Mouse (Mus musculus): ENCODE results near the gene Adgrd1. TPM values are rescaled to one million over a fixed set of nuclear protein-coding genes. Genes with fewer than 3 reads are reported as not detected.

Adgrd1 gene
- polyA plus RNA-seq, 1 experiment from 2014 or later: 0.03 TPM

GRCm38 (mm10) chr5:129216001-129216400 lies 119.5 kb downstream of the Adgrd1 start:
- H3K27me3 ChIP-seq: no peaks in the 10 kb centered on the region
- 87% methylated on average over 2 of the region's 2 CpGs for WGBS
- H3K36me3 ChIP-seq: no peaks in the 10 kb centered on the region
- no peak for ATAC-seq (ENCODE audit: insufficient number of reproducible peaks, insufficient read depth, low FRiP score, low TSS enrichment)
- H3K4me3 ChIP-seq: no peak overlapping the region
- no peak overlapping the region for H3K9ac ChIP-seq
- peaks cover 19% of the 10 kb centered on the region for H3K4me1 ChIP-seq
- no peak overlapping the region for H3K27ac ChIP-seq
- no peak overlapping the region for H3K4me2 ChIP-seq (replicated peaks)
- H3K9me3 ChIP-seq: 0 out of 2 replicates have a peak, but pooled peaks cover 5% of the 10 kb centered on the region

GRCm38 (mm10) chr5:129217481-129218221 lies 121.1 kb downstream of the Adgrd1 start:
- Histone ChIP-seq H3K4me1 (peaks cover 13% of the 10 kb centered on the region), H3K27me3 (no peaks in the 10 kb centered on the region), H3K9ac (no peak overlapping the region), H3K4me2 (replicated peaks) (peak overlapping the region; percentile 40), H3K4me3 (no peak overlapping the region), H3K27ac (no peak overlapping the region), H3K36me3 (no peaks in the 10 kb centered on the region), H3K9me3 (0 out of 2 replicates have a peak, but pooled peaks cover 5% of the 10 kb centered on the region)
- ATAC-seq (ENCODE audit: insufficient number of reproducible peaks, insufficient read depth, low FRiP score, low TSS enrichment): no peak
- 9% methylated on average over 22 of the region's 22 CpGs for WGBS

GRCm38 (mm10) chr5:129218222-129218505 lies 121.6 kb downstream of the Adgrd1 start:
- Histone ChIP-seq H3K4me1 (peaks cover 13% of the 10 kb centered on the region), H3K9me3 (0 out of 2 replicates have a peak, but pooled peaks cover 5% of the 10 kb centered on the region), H3K9ac (no peak overlapping the region), H3K27me3 (no peaks in the 10 kb centered on the region), H3K4me2 (replicated peaks) (peak overlapping the region; percentile 40), H3K4me3 (no peak overlapping the region), H3K36me3 (no peaks in the 10 kb centered on the region), H3K27ac (no peak overlapping the region)
- ATAC-seq (ENCODE audit: insufficient number of reproducible peaks, insufficient read depth, low FRiP score, low TSS enrichment): no peak
- 31% methylated on average over 1 of the region's 3 CpGs for WGBS

- no peak for ATAC-seq (ENCODE audit: insufficient number of reproducible peaks, insufficient read depth, low FRiP score, low TSS enrichment)
- Histone ChIP-seq H3K4me1 (peaks cover 13% of the 10 kb centered on the region), H3K27me3 (no peaks in the 10 kb centered on the region), H3K27ac (no peak overlapping the region), H3K36me3 (no peaks in the 10 kb centered on the region), H3K9me3 (0 out of 2 replicates have a peak, but pooled peaks cover 5% of the 10 kb centered on the region), H3K4me3 (no peak overlapping the region), H3K4me2 (replicated peaks) (no peak overlapping the region), H3K9ac (no peak overlapping the region)
- WGBS: 19% methylated on average over 8 of the region's 8 CpGs
Measured at GRCm38 (mm10) chr5:129218537-129218981, 122.0 kb downstream of the Adgrd1 start.

GRCm38 (mm10) chr5:129219178-129219760 lies 122.7 kb downstream of the Adgrd1 start:
- WGBS: 92% methylated on average over 5 of the region's 5 CpGs
- Histone ChIP-seq H3K9me3 (0 out of 2 replicates have a peak, but pooled peaks cover 5% of the 10 kb centered on the region), H3K27me3 (no peaks in the 10 kb centered on the region), H3K4me3 (no peak overlapping the region), H3K4me1 (peaks cover 13% of the 10 kb centered on the region), H3K9ac (no peak overlapping the region), H3K36me3 (no peaks in the 10 kb centered on the region), H3K4me2 (replicated peaks) (no peak overlapping the region), H3K27ac (no peak overlapping the region)
- ATAC-seq (ENCODE audit: insufficient number of reproducible peaks, insufficient read depth, low FRiP score, low TSS enrichment): no peak

- no peaks in the 10 kb centered on the region for H3K4me1 ChIP-seq
- 71% methylated on average over 33 of the region's 33 CpGs for WGBS
- no peaks in the 10 kb centered on the region for H3K36me3 ChIP-seq
- no peak overlapping the region for H3K4me2 ChIP-seq (replicated peaks)
- ATAC-seq (ENCODE audit: insufficient number of reproducible peaks, insufficient read depth, low FRiP score, low TSS enrichment): no peak
- H3K27ac ChIP-seq: no peak overlapping the region
- no peak overlapping the region for H3K4me3 ChIP-seq
- no peak overlapping the region for H3K9ac ChIP-seq
- no peaks in the 10 kb centered on the region for H3K27me3 ChIP-seq
- H3K9me3 ChIP-seq: no peaks in the 10 kb centered on the region
Measured at GRCm38 (mm10) chr5:129225810-129226450, 129.4 kb downstream of the Adgrd1 start.

GRCm38 (mm10) chr5:129228171-129228570 lies 131.6 kb downstream of the Adgrd1 start:
- Histone ChIP-seq H3K4me3 (no peak overlapping the region), H3K27me3 (no peaks in the 10 kb centered on the region), H3K36me3 (no peaks in the 10 kb centered on the region), H3K9me3 (no peaks in the 10 kb centered on the region), H3K9ac (no peak overlapping the region), H3K4me2 (replicated peaks) (no peak overlapping the region), H3K4me1 (no peaks in the 10 kb centered on the region), H3K27ac (no peak overlapping the region)
- no peak for ATAC-seq (ENCODE audit: insufficient number of reproducible peaks, insufficient read depth, low FRiP score, low TSS enrichment)
- WGBS: 89% methylated on average over 2 of the region's 2 CpGs

GRCm38 (mm10) chr5:129233301-129233700 lies 136.8 kb downstream of the Adgrd1 start:
- ATAC-seq (ENCODE audit: insufficient number of reproducible peaks, insufficient read depth, low FRiP score, low TSS enrichment): no peak
- no peak overlapping the region for H3K9ac ChIP-seq

GRCm38 (mm10) chr5:129233881-129234432 lies 137.4 kb downstream of the Adgrd1 start:
- Histone ChIP-seq H3K27me3 (no peaks in the 10 kb centered on the region), H3K36me3 (no peaks in the 10 kb centered on the region), H3K9me3 (no peaks in the 10 kb centered on the region), H3K4me2 (replicated peaks) (no peak overlapping the region), H3K4me1 (no peaks in the 10 kb centered on the region), H3K4me3 (no peak overlapping the region), H3K27ac (no peak overlapping the region), H3K9ac (no peak overlapping the region)
- 79% methylated on average over 7 of the region's 7 CpGs for WGBS
- no peak for ATAC-seq (ENCODE audit: insufficient number of reproducible peaks, insufficient read depth, low FRiP score, low TSS enrichment)

More at GRCm38 (mm10) chr5:129233301-129233700, 136.8 kb downstream of the Adgrd1 start:
- Histone ChIP-seq H3K27me3 (no peaks in the 10 kb centered on the region), H3K4me1 (no peaks in the 10 kb centered on the region), H3K36me3 (no peaks in the 10 kb centered on the region), H3K4me2 (replicated peaks) (no peak overlapping the region), H3K4me3 (no peak overlapping the region), H3K27ac (no peak overlapping the region), H3K9me3 (no peaks in the 10 kb centered on the region)
- 90% methylated on average over 4 of the region's 4 CpGs for whole genome bisulfite sequencing

- Histone ChIP-seq H3K4me1 (no peaks in the 10 kb centered on the region), H3K36me3 (no peaks in the 10 kb centered on the region), H3K4me3 (no peak overlapping the region), H3K27ac (no peak overlapping the region), H3K9me3 (no peaks in the 10 kb centered on the region), H3K27me3 (no peaks in the 10 kb centered on the region), H3K4me2 (replicated peaks) (no peak overlapping the region), H3K9ac (no peak overlapping the region)
- no peak for ATAC-seq (ENCODE audit: insufficient number of reproducible peaks, insufficient read depth, low FRiP score, low TSS enrichment)
- WGBS: 86% methylated on average over 11 of the region's 11 CpGs
Measured at GRCm38 (mm10) chr5:129236366-129236765, 139.8 kb downstream of the Adgrd1 start.

- 86% methylated on average over 11 of the region's 11 CpGs for WGBS
- Histone ChIP-seq H3K9ac (no peak overlapping the region), H3K4me3 (no peak overlapping the region), H3K27me3 (no peaks in the 10 kb centered on the region), H3K9me3 (no peaks in the 10 kb centered on the region), H3K36me3 (no peaks in the 10 kb centered on the region), H3K4me2 (replicated peaks) (no peak overlapping the region), H3K27ac (no peak overlapping the region), H3K4me1 (no peaks in the 10 kb centered on the region)
- no peak for ATAC-seq (ENCODE audit: insufficient number of reproducible peaks, insufficient read depth, low FRiP score, low TSS enrichment)
Measured at GRCm38 (mm10) chr5:129241865-129242264, 145.3 kb downstream of the Adgrd1 start.

GRCm38 (mm10) chr5:129242265-129242664 lies 145.7 kb downstream of the Adgrd1 start:
- ATAC-seq (ENCODE audit: insufficient number of reproducible peaks, insufficient read depth, low FRiP score, low TSS enrichment): no peak
- no peaks in the 10 kb centered on the region for H3K9me3 ChIP-seq
- WGBS: 64% methylated on average over 3 of the region's 3 CpGs

More at GRCm38 (mm10) chr5:129242265-129242664, 145.7 kb downstream of the Adgrd1 start:
- H3K36me3 ChIP-seq: no peaks in the 10 kb centered on the region
- H3K4me2 ChIP-seq (replicated peaks): no peak overlapping the region
- H3K27ac ChIP-seq: no peak overlapping the region
- H3K9ac ChIP-seq: no peak overlapping the region
- no peak overlapping the region for H3K4me3 ChIP-seq
- H3K27me3 ChIP-seq: no peaks in the 10 kb centered on the region
- no peaks in the 10 kb centered on the region for H3K4me1 ChIP-seq

Data from embryonic facial prominence, embryonic 12.5 days (tissue).